Mouse (Mus musculus) R1 (cell line): ENCODE measurements around the gene Xrcc1.

Experiments
- DNase-seq: peaks from one replicate; pipeline ENCODE4 v3.0.0-alpha.2; 2018; ENCODE audit warnings: low read depth, low spot score

Gene Xrcc1

DNA sequence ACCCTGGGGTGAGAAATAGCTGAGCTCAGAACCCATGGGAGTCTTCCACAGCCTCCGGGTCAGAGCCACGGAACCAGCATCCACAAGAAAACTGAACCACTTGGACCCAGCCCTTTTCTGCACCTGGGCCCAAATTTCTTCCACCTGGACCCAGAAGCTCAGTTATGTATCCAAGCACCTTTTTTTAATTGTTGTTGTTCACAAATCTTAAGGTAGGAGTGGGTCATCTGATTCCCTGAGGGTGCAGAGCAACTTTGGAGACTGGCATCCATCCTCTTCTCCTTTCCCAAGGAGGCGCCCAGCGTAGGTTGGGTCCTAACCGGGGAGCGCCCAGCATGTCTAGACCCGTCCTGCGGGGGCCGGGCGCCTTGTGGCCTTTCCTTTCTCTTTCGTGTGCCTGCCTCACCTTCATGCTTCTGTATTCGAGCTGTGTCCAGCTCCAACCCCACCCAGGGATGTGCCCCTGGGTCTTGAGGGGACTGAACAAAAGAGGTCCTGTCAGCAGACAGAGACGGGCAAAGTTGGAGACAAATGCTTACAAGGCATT is at the start of gene Xrcc1, which contains the start of gene Pinlyp:
Gene Xrcc1, plus strand, starts transcription at position 222 of the 547 bp plus-strand sequence.
Gene Pinlyp, minus strand, starts transcription at position 51 of the 547 bp plus-strand sequence.
- no peak for DNase-seq

DNA sequence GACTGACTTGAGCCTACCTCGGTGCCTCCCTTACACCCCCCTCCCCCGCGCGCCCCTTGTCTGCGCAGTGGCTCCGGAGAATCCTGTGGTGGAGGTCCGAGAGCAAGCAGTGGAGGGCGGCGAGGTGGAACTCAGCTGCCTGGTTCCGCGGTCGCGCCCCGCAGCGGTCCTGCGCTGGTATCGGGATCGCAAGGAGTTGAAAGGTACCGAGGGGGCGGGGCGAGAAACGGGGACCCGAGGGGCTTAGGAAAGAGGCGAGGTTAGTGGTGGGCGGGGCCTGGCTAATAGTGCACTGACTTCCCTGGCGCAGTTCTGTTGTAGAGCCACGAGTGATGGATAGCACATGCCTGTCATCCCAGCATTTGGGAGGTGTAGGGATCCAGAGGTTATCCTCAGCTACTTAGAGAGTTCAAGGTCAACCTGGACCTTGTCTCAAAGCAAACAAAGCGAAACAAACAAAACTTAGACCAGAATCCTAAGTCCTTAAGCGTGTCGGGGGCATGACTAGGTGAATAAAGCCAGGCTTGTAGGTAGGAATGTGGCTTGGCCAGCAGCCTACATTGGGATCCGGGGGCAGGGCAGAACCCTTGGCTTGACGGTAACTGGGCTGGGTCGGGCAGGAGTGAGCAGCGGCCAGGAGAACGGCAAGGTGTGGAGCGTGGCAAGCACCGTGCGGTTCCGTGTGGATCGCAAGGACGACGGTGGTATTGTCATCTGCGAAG is 46.1 kb upstream of the Xrcc1 start:
- peak; percentile 91 for DNase-seq

DNA sequence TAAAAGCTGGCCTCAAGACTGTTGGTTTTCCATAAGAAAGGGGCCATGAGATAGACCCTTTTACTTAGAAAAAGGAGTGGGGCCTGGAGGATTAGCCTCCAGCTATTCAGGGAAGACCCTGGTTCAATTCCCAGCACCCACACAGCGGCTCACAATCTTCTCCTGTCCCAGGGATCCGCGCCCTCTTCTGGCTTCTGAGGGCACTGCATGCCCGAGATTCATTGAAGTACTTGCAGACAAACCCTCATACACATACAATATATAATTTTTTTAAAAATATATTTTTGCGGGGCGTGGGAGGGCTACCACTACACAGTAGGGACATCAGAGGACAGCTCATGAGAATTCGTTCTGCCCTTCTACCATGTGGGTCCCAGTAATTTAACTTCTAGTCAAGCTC is 45.2 kb upstream of the Xrcc1 start:
- DNase-seq, result peak; percentile 86

DNA sequence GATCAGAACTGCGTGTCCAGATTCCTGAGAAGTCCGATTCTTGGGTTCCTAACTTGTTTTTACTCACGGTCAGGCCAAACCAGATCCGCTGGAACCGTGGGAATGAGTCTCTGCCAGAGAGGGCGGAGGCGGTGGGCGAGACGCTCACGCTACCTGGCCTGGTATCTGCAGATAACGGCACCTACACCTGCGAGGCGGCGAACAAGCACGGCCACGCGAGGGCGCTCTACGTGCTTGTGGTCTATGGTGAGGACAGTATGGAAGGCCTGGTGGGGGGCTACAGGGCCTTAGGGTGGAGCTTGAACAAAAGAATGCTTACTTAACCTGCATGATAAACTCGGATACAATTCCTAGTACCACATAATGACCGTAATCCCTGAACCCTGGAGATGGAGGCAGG is 44.6 kb upstream of the Xrcc1 start:
- DNase-seq, result peak; percentile 67

DNA sequence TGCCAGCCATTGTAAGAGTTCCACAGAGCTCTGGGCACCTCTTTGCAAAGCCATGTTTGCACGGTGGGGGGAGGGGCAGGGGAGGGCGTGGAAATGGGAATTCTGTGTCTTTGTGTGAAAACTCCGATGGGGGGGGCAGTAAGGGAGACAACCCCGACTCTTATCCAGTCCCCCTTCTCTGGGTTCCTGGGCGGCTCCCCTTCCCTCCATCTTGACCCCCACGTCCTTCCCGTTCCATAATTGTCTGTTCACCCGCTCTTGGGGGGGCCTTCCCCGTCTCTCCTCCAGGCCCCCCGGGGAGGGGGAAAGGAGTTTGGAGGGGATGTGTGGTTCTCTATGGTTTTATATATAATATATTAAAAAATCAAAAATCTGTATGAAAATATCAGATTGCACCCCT is 42.1 kb upstream of the Xrcc1 start:
- no peak for DNase-seq

DNA sequence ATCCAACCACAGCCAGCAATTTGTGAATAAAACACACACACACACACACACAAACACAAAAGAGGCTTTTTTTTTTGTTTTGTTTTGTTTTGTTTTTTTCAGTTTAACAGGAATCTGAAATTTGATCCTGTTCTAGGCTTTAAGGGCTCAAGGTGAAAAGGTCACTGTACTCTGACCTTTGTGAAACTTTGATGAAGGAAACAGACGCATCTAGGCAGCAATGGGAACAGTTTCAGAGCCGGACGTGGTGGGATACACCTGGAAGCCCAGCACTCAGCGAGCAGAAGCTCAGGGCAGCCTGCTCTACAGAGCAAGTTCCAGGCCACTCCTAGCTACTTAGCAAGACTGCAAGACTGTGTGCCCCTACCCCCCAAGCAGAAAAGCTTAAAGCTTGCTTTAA is 41.2 kb upstream of the Xrcc1 start:
- peak; percentile 91 for DNase-seq

DNA sequence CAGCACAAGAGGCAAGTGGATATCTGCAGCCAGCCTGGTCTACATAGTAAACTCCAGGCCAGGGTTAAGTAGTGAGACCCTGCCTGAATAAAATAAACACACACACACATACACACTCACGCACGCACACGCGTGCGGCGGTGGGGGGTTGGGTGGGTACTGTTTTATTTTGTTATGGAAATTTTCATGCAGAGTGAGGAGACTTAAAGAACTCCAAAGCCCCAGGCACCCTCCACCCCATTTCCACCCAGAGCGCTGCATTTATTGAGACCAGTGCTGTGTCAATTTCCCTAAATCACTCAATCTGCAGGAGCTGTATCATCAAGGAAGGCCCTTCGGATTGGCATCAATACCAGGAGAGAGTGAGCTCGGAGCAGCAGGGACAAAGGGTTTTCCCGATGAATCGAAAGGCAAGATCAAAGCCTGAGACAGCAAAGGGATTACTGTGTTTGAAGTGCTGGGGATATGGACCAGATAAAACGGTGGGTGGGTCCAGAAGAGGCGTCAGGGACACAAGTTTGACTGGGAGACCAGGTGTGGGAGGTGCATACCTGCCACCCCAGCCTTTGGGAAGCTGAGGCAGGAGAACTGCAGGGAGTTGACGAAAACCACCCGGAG is 40.5 kb upstream of the Xrcc1 start:
- DNase-seq, result peak; percentile 85

DNA sequence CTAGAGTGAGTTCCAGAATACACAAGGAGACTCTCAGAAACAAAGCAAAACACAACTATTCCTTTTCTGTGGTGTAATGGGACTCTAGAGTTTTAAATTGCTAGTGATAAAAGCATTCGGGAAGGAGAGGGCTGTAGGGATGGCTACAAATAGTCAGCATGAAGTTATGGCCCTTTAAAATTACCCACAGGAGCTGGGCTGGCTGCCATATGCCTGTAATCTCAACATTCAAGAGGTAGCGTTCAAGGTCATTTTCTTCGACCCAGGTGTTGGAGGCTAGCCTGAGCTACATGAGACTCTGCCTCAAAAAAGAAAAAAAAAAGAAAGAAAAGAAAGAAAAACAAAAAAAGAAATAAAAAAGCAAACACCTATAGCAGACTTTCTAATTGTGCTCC is 40.0 kb upstream of the Xrcc1 start:
- DNase-seq, result no peak

DNA sequence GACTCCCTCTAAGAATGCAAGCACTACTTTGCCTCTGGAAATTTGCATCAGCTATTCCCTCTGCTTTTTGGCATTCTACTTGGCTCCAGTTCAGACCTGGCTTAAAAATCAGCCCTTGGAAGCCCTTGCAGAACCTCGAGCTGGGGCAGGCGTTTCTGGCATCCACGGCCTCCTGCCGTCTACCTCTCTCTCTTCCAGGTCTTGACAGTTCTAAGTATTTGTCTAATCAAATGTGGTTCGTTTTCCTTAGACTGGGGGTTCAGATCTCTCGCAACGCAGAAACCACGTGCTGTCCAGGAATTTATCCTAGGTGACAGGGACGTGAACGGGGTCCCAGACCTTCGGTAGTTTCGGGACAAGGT is 39.6 kb upstream of the Xrcc1 start:
- no peak for DNase-seq

DNA sequence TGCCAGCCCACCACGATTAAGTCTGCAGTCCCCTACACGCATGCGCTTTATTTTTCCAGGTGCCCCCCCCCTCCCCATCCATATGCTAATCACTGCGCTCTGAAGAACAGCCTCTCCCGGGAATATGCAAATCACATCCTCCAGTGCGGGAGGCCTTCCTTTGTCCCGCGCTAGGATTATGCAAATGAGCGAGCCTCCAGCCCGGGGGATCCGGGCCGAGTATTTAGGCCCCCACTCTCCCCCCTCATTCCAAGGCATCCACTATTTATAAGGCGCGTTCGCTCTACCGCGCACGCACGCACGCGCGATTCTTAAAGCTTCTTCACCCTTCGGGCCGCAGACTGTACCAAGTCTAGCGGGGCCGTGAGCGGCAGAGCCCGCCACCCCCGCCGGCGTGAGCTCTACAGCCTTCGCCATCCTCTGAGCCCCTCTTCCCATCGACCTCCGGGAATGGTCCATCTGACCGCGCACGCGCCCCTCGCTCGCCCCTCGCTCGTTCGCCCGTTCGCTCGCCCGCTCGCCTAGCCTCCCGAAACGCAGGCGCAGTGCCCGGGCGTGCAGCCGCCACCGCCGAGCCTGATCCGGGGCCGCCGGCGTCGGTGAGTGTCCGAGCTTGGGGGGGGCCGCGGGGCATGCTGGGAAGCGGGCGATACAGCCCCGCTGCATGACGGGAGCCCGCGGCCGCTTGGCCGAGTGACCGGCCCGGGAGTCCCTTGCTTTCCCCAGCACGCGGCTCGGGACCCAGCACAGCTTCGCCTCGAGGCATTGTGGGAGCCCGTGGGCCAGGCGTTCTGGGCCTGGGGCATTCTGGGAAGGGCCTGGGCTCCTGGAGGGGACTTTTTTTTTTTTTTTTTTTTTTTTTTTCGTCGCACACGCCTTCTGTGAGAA is 39.0 kb upstream of the Xrcc1 start, which contains the start of gene Zfp428:
Gene Zfp428, plus strand, starts transcription at position 169 of the 888 bp plus-strand sequence.
- peak; percentile 98 for DNase-seq

DNA sequence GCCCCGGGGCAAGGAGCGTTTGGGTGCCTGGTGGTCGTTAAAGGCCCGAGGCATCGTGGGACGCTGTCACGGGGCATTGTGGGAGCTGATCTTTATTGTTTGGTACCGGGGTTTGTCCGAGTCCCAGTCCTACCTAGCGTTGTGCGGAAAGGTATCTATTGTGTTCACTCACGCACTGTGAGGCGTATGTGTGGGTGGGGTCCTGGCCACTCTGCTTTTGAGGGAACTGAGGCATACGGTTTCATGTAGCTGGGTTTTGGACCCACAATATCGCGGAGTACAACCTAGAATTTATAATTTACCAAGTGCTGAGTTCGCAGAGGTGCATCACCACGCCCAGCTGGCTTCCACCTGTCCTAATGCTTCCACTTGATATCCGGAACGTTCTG is 38.4 kb upstream of the Xrcc1 start:
- DNase-seq, result no peak

DNA sequence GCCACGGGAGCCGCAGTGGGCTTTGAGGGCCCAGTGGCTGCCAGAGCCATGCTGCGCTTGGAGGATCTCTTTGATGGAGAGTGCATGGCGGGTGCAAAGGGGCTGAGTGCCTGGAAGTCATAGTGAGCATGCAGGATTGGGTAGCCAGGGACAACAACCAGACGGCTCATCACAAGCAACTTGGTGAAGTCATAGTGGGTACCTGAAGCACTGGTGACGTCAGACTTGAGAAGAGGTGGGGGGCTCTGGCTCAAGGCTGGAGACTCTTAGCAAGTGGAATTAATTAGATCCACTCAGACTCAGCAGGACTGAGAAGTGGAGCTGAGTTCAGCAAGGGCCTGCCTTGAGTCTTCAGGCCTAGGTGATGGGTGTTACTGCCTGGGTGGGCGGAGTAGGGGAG is 33.7 kb upstream of the Xrcc1 start, which contains the start of gene AC161166.1:
Gene AC161166.1, minus strand, starts transcription at position 101 of the 400 bp plus-strand sequence.
- DNase-seq, result no peak

DNA sequence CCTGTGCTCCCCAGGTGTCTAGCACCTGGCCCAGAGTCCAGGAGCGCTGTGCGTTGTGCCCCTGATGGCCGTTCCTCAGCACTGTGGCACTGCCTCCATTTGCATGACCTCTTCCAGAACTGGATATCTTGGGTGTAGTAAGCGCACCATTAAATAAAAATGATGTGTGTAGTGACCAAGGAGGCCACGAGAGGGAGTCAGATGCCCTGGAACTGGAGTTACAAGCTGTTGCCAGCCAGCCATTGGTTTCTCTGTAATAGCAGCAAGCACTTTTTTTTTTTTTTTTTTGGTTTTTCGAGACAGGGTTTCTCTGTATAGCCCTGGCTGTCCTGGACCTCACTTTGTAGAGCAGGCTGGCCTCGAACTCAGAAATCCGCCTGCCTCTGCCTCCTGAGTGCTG is 29.8 kb upstream of the Xrcc1 start:
- DNase-seq, result peak; percentile 93

DNA sequence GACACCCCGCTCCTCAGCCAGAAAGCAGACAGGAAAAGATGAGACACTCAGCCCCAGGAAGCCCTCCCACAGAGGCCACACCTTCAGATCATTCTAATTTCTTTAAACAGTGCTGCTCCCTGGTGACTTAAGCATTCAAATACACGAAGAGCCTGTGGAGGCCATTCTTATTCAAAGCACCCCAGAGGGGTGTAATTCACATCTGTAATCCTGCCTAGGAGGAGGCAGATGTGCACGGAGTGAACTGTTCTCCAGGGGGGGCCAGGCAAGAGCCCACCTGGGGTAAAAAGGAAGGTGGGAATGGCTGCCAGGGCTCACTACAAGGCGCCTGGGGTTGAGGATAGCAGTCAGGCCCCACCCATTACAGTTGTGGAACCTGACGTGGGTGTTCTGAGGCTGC is 29.0 kb upstream of the Xrcc1 start:
- peak; percentile 98 for DNase-seq

DNA sequence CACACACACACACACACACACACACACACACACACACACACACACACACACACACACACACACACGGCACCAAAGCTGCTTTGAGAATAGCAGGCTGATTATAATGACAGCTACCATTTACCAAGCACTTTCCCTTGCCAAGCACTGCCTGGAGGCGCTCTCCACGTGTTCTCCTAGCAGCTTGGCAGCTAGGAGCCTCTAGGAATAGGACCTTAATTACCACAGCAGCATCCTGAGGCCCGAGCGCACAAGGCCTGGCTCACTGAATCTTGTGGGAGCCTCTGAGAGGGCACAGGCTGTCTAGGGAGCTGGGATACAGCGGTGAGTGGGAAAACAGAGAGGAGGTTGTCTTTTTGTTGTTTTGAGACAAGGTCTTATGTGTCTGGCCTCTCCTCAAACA is 28.4 kb upstream of the Xrcc1 start:
- peak; percentile 55 for DNase-seq

DNA sequence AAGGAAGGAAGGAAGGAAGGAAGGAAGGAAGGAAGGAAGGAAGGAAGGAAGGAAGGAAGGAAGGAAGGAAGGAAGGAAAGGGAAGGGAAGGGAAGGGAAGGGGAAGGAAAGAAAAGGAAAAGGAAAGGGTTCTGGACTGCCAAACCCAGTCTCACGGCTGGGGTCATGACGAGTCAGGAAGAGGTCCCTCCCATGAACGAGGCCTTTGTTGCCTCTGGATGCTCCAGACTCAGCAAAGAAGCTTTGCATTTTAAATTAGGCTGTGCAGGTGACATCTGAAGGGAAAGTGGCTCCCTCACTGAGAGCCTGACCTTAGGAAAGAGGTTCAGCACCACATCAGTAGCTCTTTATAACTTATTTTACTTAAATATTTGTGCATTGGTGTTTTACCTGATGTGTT is 27.0 kb upstream of the Xrcc1 start:
- DNase-seq, result peak; percentile 79

DNA sequence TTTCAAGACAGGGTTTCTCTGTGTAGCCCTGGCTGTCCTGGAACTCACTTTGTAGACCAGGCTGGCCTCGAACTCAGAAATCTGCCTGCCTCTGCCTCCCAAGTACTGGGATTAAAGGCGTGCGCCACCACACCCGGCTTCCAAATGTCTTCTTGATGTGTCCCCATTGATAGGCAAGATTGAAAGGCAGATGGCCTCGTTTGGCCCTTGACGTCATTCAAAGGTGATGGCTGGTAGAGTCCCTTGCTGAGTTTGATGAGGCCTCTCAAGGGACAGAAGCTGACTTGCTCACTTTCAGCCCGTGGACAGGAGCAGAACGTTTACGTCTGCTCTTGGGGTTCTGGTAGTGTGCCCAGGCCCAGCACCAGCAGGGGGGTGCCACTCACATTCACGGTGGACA is 26.0 kb upstream of the Xrcc1 start:
- peak; percentile 43 for DNase-seq

DNA sequence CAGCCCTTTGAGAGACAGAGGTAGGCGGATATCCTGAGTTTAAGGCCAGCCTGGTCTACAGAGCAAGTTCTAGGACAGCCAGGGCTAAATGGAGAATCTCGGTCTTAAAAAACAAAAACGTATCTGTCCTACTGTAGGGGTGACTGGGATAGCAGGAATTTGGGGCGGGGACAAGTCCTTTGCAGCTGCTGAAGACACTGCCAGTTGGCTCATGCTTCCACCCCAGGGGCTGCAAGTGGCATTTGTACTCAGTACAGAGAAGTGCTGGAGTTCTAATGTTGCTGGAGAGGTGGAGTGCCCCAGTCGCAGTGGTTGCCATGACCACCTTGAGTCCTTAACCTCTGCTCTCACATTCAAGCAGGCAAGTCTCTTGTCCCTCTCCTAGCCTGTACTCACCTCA is 23.3 kb upstream of the Xrcc1 start:
- DNase-seq, result peak; percentile 62

DNA sequence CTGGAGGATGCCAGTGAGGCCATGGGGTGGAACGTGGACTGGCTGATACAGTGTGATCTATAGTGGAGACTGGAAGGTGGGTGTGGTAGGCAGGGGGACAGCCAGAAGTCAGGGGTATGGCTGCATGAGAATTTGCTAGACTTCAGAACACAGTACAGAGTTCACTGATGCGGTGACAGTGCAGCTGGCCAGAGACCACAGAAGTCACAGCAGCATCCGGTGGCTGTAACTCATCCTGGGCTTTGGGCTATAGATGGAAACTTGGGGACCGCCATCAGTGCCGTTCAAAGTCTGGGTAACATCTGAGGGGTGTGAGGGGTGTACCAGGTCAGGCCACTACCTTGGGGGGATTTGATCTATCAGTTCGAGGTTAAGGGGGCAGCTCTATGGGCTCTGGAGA is 22.4 kb upstream of the Xrcc1 start:
- no peak for DNase-seq

DNA sequence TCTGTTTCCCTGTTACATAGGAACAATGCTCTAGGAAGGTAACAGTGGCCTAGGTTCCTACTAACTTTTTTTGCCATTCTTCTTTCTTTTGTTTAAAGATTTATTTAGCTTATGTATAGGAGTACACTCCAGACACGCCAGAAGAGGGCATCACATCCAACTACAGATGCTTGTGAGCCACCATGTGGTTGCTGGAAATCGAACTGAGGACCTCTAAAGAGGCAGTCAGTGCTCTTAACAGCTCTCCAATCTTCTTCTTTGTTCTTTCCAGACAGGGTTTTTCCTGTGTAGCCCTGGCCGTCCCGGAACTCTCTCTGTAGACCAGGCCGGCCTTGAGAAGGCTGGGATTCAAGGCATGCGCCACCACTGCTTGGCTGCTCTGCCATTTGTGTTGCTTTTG is 21.1 kb upstream of the Xrcc1 start:
- peak; percentile 63 for DNase-seq

DNA sequence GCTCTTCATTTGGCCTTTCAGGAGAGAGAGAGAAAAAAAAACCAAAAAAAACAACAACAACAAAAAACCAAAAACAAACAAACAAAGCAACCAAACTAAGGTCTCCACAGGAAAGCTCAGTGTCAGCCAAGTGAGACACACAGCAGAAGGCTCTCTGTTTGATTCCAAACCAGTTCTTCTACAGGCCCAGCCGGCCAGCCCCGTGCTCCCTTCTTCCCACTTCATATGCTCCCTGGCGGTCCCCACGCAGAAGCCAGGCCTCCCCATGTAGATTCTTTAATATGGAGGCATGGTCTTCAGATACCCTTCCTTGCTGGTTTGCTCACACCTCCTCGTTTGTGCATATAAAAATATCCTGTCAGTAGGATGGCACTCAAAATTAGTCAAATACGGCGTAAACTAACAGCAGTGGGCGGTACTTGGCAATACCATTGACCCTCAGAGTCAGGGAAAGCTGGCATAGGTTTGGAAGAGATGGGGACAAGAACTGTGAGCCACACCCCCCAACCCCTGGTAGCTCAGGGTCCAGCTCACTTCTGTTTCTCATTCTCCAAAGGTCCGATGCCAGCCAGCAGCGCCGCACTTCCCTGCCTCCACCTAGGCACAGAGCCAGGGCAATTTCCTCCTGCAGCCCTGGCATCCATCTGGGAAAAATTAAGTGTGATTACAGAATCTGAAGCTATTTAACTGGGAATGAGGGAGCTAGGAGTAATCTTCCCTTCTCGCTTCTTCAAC is 20.2 kb upstream of the Xrcc1 start:
- no peak for DNase-seq
